Mouse (Mus musculus) spleen, postnatal 4 days (tissue): ENCODE measurements around the gene Vmn1r65.
"Not testable (repeated sequence)": the region's sequence is repeated elsewhere in the genome, so short reads cannot be mapped to it uniquely, and the experiment has no call there.

Source experiments
- DNase-seq, 2 experiments: peaks; one replicate each; pipeline ENCODE4 v3.0.0; 2022; ENCODE audit warnings: low spot score in 2 of 2

Gene Vmn1r65

GRCm38 (mm10) chr7:6010910-6011309, at the start of gene Vmn1r65:
TSS of gene Vmn1r65 (minus strand) at chr7:6011010.
- DNase-seq: no peak

DNA sequence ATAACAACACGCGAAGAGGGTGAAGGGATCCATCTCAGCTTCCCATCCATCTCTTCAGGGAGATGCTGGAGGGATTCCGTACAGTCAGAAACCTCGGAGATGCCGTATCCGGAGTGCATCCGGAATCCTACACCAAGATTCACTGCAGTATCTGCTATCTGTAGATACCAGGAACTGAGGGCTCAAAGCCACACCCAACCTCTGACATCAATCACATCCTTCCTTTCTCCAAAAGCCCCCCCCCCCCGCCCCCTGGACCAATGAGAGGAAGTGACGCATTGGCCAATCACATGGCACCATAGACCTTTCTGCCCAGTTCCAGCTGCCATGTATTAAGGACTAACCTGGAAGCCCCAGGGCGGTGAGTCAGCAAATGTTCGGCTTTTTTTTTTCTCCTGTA, 34.1 kb upstream of the Vmn1r65 start, which contains the start of gene Nlrp4c:
Nlrp4c (plus strand) TSS at position 301 of the 400 bp plus-strand sequence.
- DNase-seq: no peak

- DNase-seq: not testable (repeated sequence)
Measured at GRCm38 (mm10) chr7:5982426-5982825, 28.4 kb downstream of the Vmn1r65 start.

DNA sequence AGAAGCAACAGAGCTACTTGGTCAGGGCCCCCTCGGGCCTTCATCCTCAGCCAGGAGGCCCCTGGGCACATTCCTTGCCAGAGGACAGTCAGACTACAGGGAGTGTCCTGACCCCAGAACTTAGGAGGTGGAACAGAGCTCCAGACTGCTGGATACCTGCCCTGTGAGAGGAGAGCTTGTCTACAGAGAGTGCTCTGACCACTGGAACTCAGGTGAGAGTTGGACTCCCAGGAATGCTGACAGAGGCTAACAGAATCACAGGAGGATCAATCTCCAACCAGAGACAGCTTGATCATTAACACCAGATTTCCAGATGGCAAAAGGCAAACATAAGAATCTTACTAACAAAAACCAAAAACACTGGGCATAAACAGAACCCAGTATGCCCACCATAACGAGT, 38.3 kb downstream of the Vmn1r65 start:
- DNase-seq: not testable (repeated sequence)
